Mouse (Mus musculus) kidney, postnatal 14 days (tissue): ENCODE results near the gene Nptxr.

Source experiments
- DNase-seq: peaks from one replicate; pipeline ENCODE4 v3.0.0; 2022; ENCODE audit warnings: mixed read lengths

The Nptxr gene

DNA sequence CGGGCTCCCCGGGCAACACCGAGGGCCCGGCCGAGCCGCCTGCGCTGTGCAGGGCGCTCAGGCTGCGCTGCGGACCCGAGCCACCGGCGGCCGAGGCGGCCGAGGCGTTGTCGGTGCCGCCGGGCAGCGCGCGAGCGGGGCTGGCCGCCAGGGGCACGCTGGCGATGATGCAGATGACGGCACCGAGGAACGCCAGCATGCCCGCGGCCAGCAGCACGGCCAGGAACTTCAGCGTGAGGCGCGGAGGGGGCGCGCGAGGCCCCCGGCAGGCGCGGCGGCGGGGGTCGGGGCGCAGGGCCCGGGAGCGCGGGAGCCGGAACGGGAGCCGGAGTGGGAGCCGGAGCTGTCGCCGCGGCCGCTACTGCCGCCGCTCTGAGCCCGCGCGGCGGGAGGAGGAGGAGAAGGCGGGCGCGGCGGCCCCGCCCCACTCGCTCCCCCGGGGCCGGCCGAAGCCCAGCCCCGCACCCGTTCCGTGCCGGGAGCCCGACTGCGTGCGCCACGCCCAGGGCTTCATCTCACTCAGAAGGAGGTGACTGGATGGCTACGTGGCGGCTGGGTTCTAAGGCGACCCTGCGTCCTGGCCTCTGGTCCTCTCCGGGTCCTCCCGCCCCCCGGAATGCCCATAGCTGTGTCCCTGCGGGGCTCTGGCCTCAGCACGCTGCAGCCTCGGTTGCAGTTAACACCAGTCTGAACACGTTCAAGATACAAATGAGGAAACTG is at the start of gene Nptxr:
Gene Nptxr (minus strand): TSS at position 415 of the 720 bp plus-strand sequence.
- peak; percentile 63 for DNase-seq

DNA sequence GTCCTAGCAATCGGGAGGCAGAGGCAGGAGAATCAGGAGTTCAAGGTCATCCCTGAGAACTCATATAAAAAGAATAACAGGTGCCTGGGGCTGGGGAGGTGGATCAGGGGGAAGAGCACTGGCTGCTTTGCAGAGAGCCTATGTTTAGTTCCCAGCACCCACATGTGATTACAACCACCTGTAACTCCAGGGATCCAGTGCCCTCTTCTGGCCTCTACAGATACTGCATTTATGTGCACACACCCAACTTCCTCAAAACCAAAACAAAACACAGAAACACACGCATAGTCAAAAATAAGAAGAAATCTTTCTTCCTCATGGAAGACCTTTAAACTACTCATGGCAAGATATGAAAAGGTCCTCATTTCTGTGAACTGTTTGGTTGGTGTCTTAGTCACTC is 45.6 kb upstream of the Nptxr start:
- DNase-seq = no peak

DNA sequence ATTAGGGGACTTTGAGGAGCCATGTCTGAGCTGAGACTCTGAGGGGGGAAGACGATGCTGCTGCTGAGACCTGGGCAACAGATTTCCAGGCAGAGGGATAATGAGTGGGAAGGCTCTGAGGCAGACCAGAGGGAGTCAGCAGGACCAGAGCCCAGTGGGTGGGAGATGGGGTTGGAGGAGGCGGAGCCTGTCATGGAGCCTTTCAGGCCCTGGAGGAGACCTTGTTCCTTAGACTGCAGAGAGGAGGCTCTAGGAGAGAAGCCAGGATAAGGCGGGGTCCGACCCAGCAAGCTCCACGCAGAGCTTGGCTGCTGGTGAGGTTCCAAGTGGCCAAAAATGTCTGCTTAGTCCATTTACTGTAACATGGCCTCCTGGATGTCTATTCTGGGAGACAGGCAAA is 42.5 kb upstream of the Nptxr start:
- DNase-seq = no peak

DNA sequence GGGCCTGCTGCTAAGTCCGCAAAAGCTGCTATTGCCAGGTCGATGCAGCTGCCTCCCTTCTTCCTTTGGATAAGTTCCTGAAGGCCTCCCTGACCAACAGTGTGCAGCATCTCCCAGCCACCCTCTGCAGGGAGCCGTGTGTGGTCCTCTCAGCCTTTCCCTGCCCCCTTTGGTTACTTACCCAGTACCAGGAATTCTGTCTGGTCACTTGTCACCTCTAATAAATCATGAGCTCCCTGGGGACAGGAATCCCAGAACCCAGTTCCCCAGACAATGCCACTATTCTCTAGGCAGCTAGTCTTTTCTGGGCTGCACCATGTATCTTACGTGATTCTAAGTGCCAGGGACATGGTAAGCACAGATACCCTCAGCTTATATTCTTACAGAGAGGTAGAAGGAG is 41.4 kb upstream of the Nptxr start:
- DNase-seq = no peak

DNA sequence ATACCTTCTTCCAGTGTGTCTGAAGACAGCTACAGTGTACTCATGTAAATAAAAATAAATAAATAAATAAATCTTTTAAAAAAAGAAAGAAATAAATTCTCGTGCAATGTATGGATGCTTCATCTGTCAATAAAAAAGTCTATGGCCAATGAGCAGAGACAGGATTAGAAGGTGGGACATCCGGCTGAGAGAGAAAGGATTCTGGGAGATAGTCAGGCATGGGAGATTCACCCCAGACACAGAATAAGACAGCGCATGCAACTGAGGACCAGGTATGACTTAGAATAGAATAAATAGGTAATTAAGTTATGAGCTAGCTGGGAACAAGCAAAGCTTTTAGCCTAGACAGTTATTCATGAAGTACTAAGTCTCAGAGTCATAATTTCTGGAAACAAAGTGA is 38.4 kb upstream of the Nptxr start:
- DNase-seq = no peak

DNA sequence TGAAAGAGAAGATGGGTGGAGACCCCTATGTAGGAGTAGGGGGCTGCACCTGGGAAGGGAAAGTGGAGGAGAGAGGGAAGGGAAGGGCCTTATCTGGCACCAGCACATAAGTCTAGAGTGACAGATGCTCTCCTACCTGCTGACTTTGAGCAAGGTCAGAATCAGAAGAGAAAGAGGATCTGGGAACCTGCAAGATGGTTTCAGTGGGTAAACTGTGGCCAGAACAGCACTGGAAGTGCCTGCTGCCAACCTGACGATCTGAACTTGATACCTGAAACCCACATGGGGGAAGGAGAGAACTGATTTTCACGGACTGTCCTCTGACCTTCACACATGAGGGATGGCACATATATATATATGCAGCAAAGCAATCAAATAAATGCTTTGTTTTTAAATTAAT is 35.7 kb upstream of the Nptxr start:
- no peak for DNase-seq

DNA sequence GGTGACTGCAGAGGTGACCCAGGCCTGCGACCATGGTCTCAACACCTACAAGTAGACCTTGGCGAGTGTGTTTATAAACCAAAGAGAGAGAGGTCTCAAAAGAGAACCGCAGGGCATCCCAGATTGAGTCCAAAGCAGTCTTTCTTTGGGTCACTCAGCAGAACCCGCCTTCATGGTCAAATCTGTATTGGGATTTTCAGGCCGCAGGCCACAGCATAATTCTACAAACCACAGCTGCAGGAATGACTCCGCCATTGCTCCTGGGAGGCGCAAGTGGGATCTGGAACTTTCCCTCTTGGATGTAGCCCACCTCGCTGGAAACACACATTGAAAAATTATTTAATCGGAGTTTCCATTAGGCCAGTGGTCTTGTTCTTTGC is 30.3 kb upstream of the Nptxr start:
- no peak for DNase-seq

DNA sequence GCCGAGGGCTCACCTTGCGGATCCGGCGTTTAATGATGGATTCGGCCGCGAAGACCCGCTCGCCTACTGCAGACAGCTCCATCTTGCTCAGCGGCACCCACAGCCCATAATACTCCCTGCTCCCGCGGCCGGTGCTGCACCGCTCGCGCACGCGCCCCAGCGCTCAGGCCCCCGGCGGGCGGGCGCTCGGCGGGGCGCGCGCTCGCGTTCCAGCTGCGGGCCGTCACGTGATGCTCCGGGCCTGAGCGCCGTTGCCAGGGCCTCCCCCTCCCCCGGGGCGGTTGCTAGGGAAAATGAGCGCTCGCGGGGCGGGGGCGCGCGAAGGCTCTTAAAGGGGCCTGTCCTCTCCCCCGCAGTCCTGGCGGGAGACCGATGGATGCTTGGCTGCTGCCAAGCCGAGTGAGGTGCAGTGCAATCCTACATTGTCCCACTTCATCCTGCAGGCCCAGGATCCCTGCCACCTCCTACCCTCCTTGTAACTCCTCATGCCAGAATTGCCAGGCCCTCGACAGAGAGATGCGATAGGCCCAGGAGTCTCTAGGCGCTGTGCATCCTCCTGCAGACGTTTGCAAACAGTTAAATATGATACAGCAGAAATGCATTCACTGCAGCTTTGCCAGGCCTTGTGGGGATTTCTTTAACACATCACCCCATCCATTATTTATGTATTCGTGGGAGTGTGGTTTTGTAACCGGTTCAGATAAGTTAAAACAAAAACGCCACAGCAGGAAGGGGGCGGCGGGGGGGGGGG is 29.7 kb upstream of the Nptxr start, which contains the start of the genes Npcd and Cbx6:
Gene Npcd (minus strand): TSS at position 108 of the 751 bp plus-strand sequence.
Gene Cbx6 (minus strand): TSS at position 559 of the 751 bp plus-strand sequence.
- peak; percentile 99 for DNase-seq

DNA sequence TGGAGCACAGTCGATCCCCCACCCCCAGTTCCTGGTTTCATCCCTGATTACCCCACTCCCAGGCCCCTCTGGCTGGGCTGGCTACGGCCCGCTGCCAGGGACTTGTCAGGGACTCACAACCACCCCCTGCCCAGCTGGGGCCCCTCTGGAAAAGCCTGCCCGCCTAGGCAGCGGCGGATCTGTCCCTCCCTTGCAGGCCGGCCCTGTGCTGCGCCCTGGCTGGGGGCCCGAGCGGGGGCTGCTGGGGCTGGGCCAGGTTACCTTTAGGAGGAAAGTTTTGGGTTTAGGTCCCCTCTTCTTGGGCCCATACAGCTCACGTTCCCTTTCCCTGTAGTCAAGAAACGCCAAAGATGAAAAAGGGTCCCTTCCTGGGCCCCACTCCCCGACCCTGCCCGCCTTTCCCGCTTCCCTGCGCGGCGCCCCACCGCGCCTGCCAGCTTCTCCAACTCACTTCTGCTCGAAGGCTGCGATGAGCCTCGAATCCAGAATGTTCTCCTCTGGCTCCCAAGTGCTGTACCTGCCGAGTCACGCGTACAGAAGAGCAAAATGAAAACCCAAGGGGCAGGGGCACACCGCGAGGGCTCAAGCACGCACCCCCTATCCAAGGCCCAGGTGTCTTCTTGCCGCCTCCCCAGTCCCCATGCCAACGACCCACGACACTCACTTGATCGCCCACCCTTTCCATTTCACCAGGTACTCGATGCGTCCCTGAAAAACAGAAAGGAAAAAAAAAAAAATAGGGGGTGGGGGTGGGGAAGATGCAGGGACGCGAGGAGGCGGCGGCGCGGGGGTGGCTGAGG is 28.9 kb upstream of the Nptxr start:
- peak; percentile 40 for DNase-seq

DNA sequence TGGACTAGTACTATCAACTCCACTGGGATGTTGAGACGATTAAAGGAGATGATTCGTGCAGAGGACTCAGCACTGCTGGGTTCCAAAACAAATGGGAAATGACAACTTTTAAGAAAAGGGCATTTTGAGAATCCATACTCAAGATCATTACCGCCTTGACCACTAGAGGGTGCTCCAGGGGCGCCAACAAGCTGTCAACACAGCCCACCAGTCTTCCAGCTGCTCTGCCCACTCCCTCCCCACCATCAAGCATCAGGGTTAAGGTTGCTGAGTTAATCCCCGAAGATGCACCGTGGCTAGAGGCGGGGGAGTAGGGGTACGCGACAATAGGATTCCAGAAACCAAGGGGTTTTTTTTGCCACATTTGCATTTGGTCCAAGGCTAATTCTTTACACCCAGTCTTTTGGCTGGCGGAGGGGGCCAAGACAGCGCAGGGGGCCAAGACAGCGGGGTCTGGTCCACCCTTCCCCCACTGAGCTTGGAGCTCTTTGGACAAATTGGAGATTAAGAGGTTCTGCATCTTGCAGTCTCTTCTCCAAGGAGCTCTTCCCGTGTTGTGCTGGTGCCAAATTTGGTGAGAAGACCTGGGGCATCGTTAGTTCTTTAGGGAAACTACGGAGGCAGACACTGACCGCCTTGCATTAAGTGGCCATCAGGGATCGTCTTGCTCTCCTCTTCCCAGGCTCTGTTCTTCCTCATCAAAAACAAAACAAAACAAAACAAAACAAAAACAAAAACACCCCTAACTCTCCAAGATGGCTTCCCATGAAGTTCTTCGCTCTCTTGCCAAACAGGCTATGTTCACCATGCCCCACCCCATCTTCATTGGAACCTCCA is 27.7 kb upstream of the Nptxr start:
- DNase-seq = peak; percentile 84

DNA sequence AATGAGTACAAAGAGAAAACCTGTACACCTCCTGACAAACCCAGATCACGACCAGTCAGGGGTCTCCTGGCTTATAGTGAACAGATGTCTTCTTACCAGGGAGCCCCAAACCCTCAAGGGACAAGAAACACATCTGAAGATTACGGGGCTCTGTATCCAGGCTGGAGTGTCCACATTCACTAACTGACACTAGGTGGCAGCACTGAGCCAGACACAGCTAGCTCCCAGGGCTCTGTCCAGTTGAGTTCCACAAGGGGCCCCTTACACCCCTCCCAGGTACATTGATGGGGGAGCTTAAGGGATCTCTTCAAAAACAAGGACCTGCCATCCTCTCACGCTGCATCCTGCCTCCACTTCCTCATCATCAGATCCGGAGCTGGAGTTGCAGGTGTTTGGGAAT is 25.8 kb upstream of the Nptxr start:
- peak; percentile 84 for DNase-seq

DNA sequence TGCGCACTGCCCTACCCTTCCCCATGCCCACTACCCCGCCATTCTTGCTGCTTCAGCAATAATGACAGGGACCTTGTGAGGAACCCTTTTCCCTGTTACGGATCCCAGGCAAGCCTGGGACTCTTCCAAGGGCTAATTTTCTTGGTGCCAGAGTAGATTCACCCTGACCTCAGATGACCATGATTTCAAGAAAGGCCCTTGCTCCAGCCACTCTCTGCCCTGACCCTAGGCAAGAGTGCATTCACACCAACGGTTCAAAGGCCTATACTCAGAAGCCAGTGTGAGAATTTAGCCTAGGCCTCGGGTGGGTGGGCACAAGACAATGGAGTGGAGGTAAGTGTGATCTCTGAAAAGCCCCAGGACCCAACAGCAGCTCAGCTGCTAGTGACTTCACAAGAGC is 24.9 kb upstream of the Nptxr start:
- no peak for DNase-seq

DNA sequence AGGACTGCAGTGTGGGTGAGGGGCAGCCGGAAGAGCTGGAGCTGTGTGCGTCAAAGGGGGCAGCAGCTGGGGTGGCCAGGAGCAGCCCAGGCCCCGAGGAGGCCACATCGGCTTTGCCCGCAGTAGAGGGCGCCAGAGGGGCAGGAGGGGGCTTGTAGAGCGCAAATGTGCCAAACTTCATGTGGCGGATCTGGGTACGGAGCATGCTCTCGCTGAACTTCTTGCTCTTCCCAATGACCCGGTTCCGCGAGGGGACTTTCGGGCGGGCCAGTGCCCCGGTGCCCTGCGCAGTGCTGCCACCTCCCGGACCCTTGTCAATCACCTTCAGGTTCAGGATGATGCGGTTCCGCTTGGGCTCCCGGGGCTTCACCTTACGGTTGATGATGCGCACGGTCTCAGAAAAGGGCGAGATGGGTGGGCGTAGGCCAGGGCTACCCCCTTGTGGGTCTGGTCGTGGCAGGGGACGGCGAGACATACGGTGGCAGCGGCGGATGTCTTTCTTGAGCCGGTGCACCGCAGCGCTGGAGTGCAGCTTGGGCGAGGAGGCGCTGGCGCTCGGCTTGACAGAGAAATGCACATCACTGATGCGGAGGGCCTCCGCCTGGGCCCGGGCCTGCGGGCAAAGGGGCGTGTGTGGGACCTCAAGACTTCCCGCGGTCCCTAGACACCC is 23.9 kb upstream of the Nptxr start:
- DNase-seq = peak; percentile 39

DNA sequence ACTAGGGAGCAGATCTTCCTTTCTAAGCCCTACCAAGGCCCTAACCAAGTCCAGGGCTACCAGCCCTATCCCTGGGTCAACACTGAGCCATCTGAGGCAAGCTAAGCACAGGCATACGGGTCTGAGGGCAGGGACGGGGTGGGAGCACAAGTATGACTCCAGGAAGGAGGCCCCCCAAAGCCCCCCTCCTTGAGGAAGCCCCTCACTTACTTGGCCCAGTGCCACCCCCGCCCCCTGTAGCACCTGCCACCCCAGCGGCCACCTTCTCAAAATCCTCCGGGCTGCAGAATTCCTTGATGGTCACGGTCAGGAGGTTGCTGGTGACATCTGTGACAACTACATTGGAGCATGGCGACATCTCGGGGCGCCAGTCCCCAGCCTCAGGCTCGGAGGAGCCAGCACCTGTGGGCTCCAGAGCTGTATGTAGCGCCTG is 23.2 kb upstream of the Nptxr start:
- DNase-seq = no peak

DNA sequence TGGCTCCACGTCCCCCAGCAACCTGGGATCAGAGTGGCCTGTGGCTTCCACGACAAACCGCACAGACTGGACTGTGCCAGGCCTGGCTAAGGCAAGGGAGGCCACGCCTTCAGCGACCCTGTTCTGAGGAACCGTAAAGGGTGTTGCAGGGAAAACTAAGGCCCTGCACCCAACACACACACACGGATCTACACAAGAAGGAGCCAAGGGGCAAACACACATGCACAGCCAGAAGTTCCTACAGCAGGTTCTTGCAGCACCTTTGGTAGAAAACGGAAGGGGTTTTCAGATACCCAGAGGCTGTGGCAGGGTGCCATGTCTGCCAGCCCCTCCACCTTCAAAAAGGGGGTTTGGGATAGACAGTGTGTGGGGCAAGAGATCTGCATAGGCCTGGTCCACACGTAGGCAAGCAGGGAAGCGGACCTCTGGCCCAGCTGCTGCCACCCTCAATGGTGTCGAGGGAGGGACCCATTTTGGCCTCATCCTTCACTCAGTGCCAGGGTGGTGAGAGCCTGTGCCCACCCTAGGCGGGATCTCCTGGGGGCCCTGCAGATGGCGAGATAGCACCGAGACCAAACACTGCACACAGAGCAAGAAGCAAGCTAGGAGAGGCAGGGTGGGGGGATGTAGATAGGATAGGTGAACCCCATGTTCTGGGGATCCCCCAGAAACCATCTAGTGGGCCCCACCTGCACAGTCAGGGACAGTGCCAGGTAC is 22.7 kb upstream of the Nptxr start:
- DNase-seq = no peak

DNA sequence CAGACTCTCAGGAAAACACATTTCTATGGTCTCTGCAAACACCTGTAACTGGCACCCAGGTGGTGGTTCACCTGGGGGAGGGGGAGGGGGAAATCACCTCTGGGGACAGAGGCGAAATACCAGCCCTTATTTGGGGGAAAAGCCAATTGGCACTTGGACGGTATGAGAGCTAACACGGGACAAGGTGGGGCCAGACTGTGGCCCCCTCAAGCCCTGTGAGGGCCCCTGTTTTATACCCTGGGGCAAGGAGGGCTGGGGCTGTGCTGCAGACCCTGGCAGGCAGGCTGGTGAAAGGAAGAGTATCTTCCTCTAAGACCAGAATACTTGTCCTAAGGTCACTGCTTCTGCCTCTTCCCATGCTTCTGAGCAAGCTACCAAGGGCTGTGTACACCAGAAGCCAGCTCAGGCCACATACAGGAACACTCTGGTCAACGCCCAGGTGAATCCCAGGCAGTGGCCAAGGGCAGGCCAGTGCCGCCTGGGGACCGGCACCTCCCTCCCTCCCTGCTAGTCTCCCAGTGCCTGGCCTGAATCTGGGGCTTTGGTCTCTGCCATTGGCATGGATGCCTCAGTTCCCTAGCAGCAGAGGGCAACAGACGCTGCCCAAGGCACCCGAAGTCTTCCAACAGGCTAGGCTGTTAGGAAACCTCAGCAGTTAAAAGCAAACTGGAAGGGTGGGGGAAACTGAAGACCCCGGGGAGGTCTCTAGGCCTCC is 21.8 kb upstream of the Nptxr start:
- DNase-seq = no peak

DNA sequence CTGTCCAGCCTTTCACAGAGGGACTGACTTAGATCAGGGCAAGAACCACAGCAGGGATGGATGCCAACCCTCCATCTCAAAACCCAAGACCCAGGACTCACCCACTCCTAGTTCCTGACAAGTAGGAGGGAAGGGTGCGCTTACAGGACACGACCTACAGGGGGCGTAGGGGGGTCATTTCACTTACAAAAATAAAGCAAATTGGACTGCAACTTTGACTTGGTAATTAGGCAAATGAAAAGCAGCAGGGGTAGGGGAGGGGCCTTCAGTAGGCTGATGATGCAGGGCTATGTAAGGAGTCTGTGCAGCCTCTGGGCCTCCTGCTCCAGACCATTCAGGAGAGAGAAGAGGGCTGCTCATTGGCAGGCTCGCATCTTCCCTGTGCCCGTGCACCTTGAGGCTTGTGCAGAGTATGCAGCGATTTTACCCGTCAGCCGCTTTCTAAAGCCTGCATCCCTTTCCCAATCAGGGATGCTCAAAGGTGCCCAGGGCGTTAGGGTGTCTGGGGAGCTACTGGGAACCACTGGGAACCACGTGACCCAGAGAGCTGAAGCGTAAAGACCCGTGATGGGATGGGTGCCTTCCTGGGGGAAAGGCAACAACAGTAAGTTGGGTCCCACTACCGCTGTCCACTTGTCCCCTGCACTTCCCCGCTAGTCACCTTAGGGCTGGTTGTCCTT is 20.7 kb upstream of the Nptxr start:
- DNase-seq = no peak

DNA sequence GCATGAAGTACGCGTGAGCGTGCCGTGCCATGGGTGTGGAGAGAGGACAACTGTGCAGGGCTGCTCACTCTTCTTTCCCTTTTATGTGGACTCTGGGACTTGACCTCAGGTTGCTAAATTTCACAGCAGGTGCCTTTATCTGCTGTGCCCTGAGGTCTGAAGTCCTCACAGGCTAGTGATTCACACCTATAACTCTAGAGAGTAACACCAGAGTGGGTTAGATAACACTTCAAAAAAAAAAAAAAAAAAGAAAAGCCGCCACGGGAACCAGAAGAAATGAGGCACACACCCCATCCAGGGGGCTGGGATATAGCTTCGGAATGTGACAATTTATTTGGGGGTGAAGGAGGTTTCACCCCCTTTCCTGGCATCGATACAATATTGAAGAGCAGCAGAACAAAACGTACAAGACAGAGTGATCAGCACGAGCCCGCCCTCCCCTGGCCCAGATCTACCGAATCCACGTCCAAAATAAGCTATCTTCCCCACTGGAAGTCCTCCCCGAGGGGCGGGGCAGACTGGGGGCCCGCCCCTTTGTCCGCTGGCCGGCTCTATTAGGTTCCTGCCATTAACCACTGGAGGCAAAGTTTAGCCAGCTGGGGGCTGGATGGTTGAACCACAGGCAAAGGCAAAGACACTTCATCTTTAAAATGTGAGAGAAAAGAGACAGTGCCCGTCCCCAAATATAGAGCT is 19.2 kb upstream of the Nptxr start:
- DNase-seq = peak; percentile 78
